Mouse (Mus musculus): ENCODE data around the gene Lims1. TPM values are rescaled to one million over a fixed set of nuclear protein-coding genes. Genes with fewer than 3 reads are reported as not detected.

The Lims1 gene
- polyA plus RNA-seq, 1 experiment from 2014 or later, result 121 TPM

Other genes starting within 250 kb of the Lims1 start
- not detected in 2 replicates for gene AW822073, start 98.5 kb upstream of the Lims1 start, polyA plus RNA-seq (2016; fragmentation: Nextera tagmentation; extraction: Ambion mirVana)
- not detected in 2 replicates for gene Duxf3, start 90.8 kb upstream of the Lims1 start, polyA plus RNA-seq (2016; fragmentation: Nextera tagmentation; extraction: Ambion mirVana)
- not detected in 2 replicates for gene Gm4981, start 86.8 kb upstream of the Lims1 start, polyA plus RNA-seq (2016; fragmentation: Nextera tagmentation; extraction: Ambion mirVana)
- 30.2 and 33.6 TPM in 2 replicates for gene Gcc2, start 68.0 kb upstream of the Lims1 start, polyA plus RNA-seq (2016; fragmentation: Nextera tagmentation; extraction: Ambion mirVana)
- 32.1 and 33.2 TPM in 2 replicates for gene Ranbp2, start 123.5 kb downstream of the Lims1 start, polyA plus RNA-seq (2016; fragmentation: Nextera tagmentation; extraction: Ambion mirVana)
- 3.6 and 4.3 TPM in 2 replicates for gene Ccdc138, start 174.5 kb downstream of the Lims1 start, polyA plus RNA-seq (2016; fragmentation: Nextera tagmentation; extraction: Ambion mirVana)

Data from liver, embryonic 12.5 days (tissue).